Mouse (Mus musculus): ENCODE measurements at regions not wholly inside any gene's neighbourhood (a gene's known extent, or its start where the extent isn't known, plus 50 kb on each side); places are given as distances from the start of the nearest gene placed in this dataset.

DNA sequence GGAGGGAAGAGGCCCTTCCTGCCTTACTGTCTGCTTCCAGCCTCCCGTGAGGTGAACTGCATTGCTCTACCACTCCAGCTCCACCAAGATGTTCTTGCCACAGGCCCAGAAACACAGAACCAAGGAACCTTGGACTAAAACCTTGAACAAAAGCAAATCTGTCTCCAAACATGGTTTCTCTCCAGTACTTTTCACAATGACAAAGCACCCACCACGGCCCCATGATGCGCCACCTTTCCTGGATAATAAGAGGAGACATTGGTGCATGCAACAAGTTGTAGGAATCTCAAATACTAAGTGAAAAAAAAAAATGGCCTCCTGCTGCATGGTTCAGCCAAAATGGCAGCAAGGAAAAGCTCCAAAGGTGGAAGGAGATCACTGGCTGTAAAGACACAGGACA is 172.6 kb downstream of the Rps15a start:
- H3K4me2 ChIP-seq = no peak overlapping the region
- WGBS (ENCODE audit: insufficient replicate concordance) = 89% methylated on average over 3 of the region's 3 CpGs
- no peak overlapping the region for H3K27ac ChIP-seq (ENCODE audit: low read depth, low read length)
- no peaks in the 10 kb centered on the region for H3K27me3 ChIP-seq (ENCODE audit: control insufficient read depth, insufficient read depth, low read length)
- no peak overlapping the region for H3K4me3 ChIP-seq (ENCODE audit: low read depth, low read length)
- no peak overlapping the region for H3K9ac ChIP-seq (ENCODE audit: low read depth, low read length)
- no peaks in the 10 kb centered on the region for H3K4me1 ChIP-seq (ENCODE audit: control insufficient read depth, insufficient read depth, low read length)
- no peaks in the 10 kb centered on the region for H3K36me3 ChIP-seq (ENCODE audit: control insufficient read depth, insufficient read depth, low read length)
- ATAC-seq (replicated peaks; ENCODE audit: insufficient number of reproducible peaks, low FRiP score, low TSS enrichment) = no peak
- H3K9me3 ChIP-seq (replicated peaks; ENCODE audit: control insufficient read depth, low read length) = no peaks in the 10 kb centered on the region

DNA sequence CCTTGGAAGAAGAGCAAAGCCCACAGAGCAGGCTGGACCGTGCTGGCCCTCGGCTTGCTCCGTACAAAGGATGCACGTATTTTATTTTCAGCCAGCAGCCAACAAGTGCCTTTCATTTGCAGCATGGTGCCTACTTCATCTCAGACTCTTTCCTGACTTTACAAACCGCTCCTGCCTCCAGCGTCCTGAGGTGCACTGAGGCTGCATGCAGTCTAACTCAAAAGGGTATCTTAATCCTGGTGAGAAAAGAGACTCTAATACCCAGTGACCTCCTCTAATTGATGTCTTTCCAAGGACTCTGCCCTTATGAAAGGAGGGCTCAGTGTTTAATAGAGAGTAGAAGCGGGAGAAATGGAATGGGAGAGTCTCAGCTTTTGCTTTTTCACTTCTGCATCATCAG is 176.4 kb downstream of the Rps15a start:
- H3K4me2 ChIP-seq = no peak overlapping the region
- ATAC-seq (replicated peaks; ENCODE audit: insufficient number of reproducible peaks, low FRiP score, low TSS enrichment) = no peak
- H3K36me3 ChIP-seq (ENCODE audit: control insufficient read depth, insufficient read depth, low read length) = no peaks in the 10 kb centered on the region
- no peaks in the 10 kb centered on the region for H3K9me3 ChIP-seq (replicated peaks; ENCODE audit: control insufficient read depth, low read length)
- no peaks in the 10 kb centered on the region for H3K4me1 ChIP-seq (ENCODE audit: control insufficient read depth, insufficient read depth, low read length)
- no peak overlapping the region for H3K4me3 ChIP-seq (ENCODE audit: low read depth, low read length)
- no peaks in the 10 kb centered on the region for H3K27me3 ChIP-seq (ENCODE audit: control insufficient read depth, insufficient read depth, low read length)
- WGBS (ENCODE audit: insufficient replicate concordance) = 79% methylated on average over 7 of the region's 7 CpGs
- no peak overlapping the region for H3K9ac ChIP-seq (ENCODE audit: low read depth, low read length)
- H3K27ac ChIP-seq (ENCODE audit: low read depth, low read length) = no peak overlapping the region

DNA sequence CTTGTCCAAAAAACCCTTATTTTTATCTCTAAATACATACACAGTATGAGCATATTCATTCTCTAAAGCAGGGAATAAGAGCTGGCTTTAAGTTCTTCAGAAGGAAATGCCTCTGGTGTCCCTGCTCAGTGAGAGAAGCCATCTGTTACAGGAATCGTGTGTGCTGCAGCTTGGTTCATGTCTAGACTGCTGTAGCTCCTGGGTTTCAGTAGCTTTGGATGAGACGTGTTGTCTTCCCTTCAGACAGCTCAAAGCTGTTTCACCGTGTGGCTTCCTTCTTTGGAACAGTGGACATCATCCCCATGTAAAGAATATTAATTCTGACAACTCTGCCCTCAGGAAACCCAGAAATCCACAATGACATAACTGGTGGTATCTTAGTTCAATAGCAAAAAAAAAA is 181.1 kb downstream of the Rps15a start:
- no peak overlapping the region for H3K4me3 ChIP-seq (ENCODE audit: low read depth, low read length)
- no peaks in the 10 kb centered on the region for H3K9me3 ChIP-seq (replicated peaks; ENCODE audit: control insufficient read depth, low read length)
- H3K4me1 ChIP-seq (ENCODE audit: control insufficient read depth, insufficient read depth, low read length) = no peaks in the 10 kb centered on the region
- H3K4me2 ChIP-seq = no peak overlapping the region
- no peaks in the 10 kb centered on the region for H3K36me3 ChIP-seq (ENCODE audit: control insufficient read depth, insufficient read depth, low read length)
- no peak overlapping the region for H3K27ac ChIP-seq (ENCODE audit: low read depth, low read length)
- no peaks in the 10 kb centered on the region for H3K27me3 ChIP-seq (ENCODE audit: control insufficient read depth, insufficient read depth, low read length)
- no peak overlapping the region for H3K9ac ChIP-seq (ENCODE audit: low read depth, low read length)
- 60% methylated on average over 3 of the region's 3 CpGs for WGBS (ENCODE audit: insufficient replicate concordance)
- ATAC-seq (replicated peaks; ENCODE audit: insufficient number of reproducible peaks, low FRiP score, low TSS enrichment) = no peak

DNA sequence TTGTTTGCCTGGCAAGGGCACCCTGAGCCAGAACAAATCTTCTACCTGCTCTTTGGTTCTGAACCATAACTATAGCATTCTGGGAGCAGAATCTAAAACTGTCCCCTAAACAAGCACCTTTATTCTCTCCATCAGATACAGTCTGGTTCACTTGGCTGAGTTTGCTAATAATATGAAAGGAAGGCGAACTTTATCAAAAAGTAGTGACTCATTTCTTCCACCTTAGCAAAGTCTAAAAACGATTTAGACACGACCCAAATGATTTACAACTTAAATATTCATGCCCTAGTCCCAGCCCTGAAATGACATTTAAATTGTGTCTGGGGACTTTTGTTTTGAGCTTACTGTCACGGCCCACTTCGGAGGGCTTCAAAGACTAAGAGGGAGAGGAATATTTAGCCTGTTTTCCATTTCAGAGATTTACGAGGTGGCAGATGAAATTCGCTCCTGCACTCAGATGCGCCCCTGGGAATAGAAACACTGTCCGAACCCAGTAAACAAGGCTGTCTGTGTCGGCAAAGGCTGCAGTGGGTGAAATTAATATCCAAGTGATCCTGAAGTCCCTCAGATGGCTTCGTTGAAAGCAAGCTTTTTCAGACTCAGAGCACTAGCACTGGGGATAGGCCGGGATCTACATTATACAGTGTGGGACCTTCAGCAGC is 184.6 kb downstream of the Rps15a start:
- no peak for ATAC-seq (replicated peaks; ENCODE audit: insufficient number of reproducible peaks, low FRiP score, low TSS enrichment)
- H3K4me3 ChIP-seq (ENCODE audit: low read depth, low read length) = no peak overlapping the region
- no peaks in the 10 kb centered on the region for H3K36me3 ChIP-seq (ENCODE audit: control insufficient read depth, insufficient read depth, low read length)
- H3K27ac ChIP-seq (ENCODE audit: low read depth, low read length) = no peak overlapping the region
- H3K4me1 ChIP-seq (ENCODE audit: control insufficient read depth, insufficient read depth, low read length) = no peaks in the 10 kb centered on the region
- no peak overlapping the region for H3K9ac ChIP-seq (ENCODE audit: low read depth, low read length)
- H3K27me3 ChIP-seq (ENCODE audit: control insufficient read depth, insufficient read depth, low read length) = no peaks in the 10 kb centered on the region
- WGBS (ENCODE audit: insufficient replicate concordance) = 71% methylated on average over 12 of the region's 12 CpGs
- H3K4me2 ChIP-seq = no peak overlapping the region
- H3K9me3 ChIP-seq (replicated peaks; ENCODE audit: control insufficient read depth, low read length) = no peaks in the 10 kb centered on the region

DNA sequence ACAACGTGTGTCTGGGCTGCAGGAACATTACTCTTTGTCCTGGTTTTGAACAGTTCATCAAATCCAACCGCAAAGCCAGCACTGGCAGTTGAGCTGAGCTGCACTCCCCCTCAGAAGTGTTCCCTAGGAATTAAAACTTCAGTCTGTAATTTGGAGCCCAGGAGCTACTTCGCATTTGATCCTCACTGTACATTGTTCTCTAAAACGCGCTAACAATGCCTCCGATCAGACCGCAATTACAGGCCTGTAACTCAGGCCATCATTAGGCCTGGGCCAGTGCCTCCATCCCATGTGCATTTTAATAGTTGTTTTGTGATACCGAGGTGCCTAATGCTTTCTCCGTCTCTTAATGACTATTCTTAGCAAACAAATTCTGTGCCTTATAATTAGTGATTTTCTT is 185.6 kb downstream of the Rps15a start:
- Histone ChIP-seq H3K36me3 (ENCODE audit: control insufficient read depth, insufficient read depth, low read length) (no peaks in the 10 kb centered on the region), H3K9ac (ENCODE audit: low read depth, low read length) (no peak overlapping the region), H3K27ac (ENCODE audit: low read depth, low read length) (no peak overlapping the region), H3K9me3 (replicated peaks; ENCODE audit: control insufficient read depth, low read length) (no peaks in the 10 kb centered on the region), H3K4me2 (no peak overlapping the region), H3K27me3 (ENCODE audit: control insufficient read depth, insufficient read depth, low read length) (no peaks in the 10 kb centered on the region), H3K4me1 (ENCODE audit: control insufficient read depth, insufficient read depth, low read length) (no peaks in the 10 kb centered on the region), H3K4me3 (ENCODE audit: low read depth, low read length) (no peak overlapping the region)
- WGBS (ENCODE audit: insufficient replicate concordance) = 81% methylated on average over 9 of the region's 9 CpGs
- ATAC-seq (replicated peaks; ENCODE audit: insufficient number of reproducible peaks, low FRiP score, low TSS enrichment) = no peak

DNA sequence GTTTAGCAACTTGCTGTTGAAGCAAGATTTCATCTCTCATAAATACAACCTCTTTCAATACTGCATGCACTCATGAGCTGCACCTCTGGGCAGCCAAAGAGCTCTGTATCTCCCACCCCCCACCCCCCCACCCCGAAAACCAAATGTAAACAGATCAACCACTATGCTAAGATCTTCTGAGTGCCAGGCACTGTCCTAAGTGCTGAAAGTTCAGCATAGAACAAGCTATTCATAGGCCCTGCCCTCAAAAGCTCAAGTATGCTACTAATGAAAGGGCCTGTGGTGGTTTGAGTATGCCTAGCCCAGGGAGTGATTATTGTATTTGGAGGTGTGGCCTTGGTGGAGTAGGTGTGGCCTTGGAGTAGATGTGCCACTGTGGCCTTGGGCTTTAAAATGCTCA is 189.6 kb downstream of the Rps15a start:
- 25% methylated on average over 1 of the region's 1 CpGs for WGBS (ENCODE audit: insufficient replicate concordance)
- no peaks in the 10 kb centered on the region for H3K4me1 ChIP-seq (ENCODE audit: control insufficient read depth, insufficient read depth, low read length)
- H3K4me2 ChIP-seq = no peak overlapping the region
- no peaks in the 10 kb centered on the region for H3K36me3 ChIP-seq (ENCODE audit: control insufficient read depth, insufficient read depth, low read length)
- no peaks in the 10 kb centered on the region for H3K27me3 ChIP-seq (ENCODE audit: control insufficient read depth, insufficient read depth, low read length)
- no peak for ATAC-seq (replicated peaks; ENCODE audit: insufficient number of reproducible peaks, low FRiP score, low TSS enrichment)
- H3K9ac ChIP-seq (ENCODE audit: low read depth, low read length) = no peak overlapping the region
- H3K9me3 ChIP-seq (replicated peaks; ENCODE audit: control insufficient read depth, low read length) = no peaks in the 10 kb centered on the region
- no peak overlapping the region for H3K27ac ChIP-seq (ENCODE audit: low read depth, low read length)
- H3K4me3 ChIP-seq (ENCODE audit: low read depth, low read length) = no peak overlapping the region

DNA sequence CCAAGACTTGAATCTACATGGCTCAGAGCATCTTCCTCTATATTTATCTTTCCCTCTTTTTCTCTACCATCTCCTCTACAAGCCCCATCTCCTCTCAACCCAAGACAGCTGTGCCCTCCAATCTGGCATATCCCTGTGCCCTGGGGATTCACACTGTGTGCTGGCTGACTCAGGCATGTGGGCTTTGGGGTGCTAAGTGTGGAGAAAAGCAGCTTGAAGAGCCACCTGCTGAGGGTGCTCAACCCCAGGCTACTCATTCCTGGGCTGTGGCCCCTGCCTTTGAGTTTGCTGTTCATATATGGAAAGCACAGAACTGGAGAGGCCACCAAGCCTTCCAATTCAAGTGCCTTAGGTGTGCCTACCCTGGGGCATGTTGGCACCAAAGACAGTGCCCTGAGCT is 193.7 kb downstream of the Rps15a start:
- no peak for ATAC-seq (replicated peaks; ENCODE audit: insufficient number of reproducible peaks, low FRiP score, low TSS enrichment)
- no peaks in the 10 kb centered on the region for H3K36me3 ChIP-seq (ENCODE audit: control insufficient read depth, insufficient read depth, low read length)
- no peak overlapping the region for H3K27ac ChIP-seq (ENCODE audit: low read depth, low read length)
- no peaks in the 10 kb centered on the region for H3K27me3 ChIP-seq (ENCODE audit: control insufficient read depth, insufficient read depth, low read length)
- H3K4me3 ChIP-seq (ENCODE audit: low read depth, low read length) = no peak overlapping the region
- no peak overlapping the region for H3K4me2 ChIP-seq
- no peaks in the 10 kb centered on the region for H3K9me3 ChIP-seq (replicated peaks; ENCODE audit: control insufficient read depth, low read length)
- H3K9ac ChIP-seq (ENCODE audit: low read depth, low read length) = no peak overlapping the region
- H3K4me1 ChIP-seq (ENCODE audit: control insufficient read depth, insufficient read depth, low read length) = no peaks in the 10 kb centered on the region

DNA sequence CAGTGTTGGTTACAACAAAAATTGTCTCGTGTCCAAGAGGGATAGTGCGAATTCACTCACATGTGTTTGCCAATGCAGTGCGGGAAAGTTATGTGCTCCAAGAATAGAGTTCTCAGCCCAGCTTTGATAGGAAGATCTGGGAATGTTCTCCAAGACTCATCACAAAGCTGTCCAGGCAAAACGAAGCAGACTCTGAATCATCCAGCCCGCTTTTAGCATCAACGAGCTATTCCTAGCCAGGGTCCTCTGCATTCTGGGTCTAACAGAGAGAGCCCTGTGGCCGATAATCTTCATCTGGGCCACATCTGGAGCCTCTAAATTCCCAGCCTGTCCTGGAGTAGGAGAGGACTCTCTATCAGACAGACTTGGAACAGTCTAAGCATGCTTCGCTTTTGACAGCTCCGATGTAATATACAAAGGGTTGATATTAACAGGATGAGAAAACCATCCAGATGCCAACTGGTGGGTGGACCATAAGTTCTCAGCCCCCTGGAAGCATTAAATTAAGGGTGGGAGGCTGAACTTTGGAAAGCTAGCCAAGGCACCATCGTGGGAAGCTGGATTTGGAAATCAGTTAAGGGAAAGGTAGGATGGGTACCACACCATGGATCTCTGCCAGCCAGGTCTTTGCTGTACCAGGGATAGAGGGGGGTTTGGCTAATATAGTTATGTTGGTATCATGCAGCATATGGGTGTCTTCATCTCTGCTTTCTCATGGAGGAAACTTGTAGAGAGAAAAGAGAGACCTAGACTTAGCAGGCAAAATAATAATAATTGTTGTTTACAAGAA is 197.6 kb downstream of the Rps15a start:
- Histone ChIP-seq H3K4me1 (ENCODE audit: control insufficient read depth, insufficient read depth, low read length) (no peaks in the 10 kb centered on the region), H3K4me3 (ENCODE audit: low read depth, low read length) (no peak overlapping the region), H3K36me3 (ENCODE audit: control insufficient read depth, insufficient read depth, low read length) (no peaks in the 10 kb centered on the region), H3K4me2 (no peak overlapping the region), H3K27me3 (ENCODE audit: control insufficient read depth, insufficient read depth, low read length) (no peaks in the 10 kb centered on the region), H3K9me3 (replicated peaks; ENCODE audit: control insufficient read depth, low read length) (no peaks in the 10 kb centered on the region), H3K27ac (ENCODE audit: low read depth, low read length) (no peak overlapping the region), H3K9ac (ENCODE audit: low read depth, low read length) (no peak overlapping the region)
- no peak for ATAC-seq (replicated peaks; ENCODE audit: insufficient number of reproducible peaks, low FRiP score, low TSS enrichment)
- WGBS (ENCODE audit: insufficient replicate concordance) = 83% methylated on average over 10 of the region's 10 CpGs

DNA sequence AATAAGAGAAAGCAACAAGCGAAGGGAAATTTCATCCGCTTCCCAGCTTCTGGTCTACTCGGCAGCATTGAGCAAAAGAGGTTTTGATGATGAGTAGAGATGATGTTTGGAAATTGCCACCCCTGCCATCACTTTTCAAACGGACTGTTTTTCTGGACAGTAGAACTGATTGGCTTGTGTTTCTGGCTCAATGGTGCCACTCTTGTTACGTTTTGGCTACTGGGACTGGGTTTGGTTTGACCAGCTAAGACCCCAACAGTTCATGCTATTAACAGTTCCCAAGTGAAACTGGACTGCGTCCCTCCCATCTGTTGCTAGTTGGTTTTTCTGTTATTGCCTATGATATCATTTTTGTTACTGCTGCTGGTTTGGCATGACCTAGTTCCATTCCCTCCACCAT is 199.1 kb downstream of the Rps15a start:
- WGBS (ENCODE audit: insufficient replicate concordance) = 83% methylated on average over 6 of the region's 6 CpGs
- ATAC-seq (replicated peaks; ENCODE audit: insufficient number of reproducible peaks, low FRiP score, low TSS enrichment) = no peak
- H3K4me1 ChIP-seq (ENCODE audit: control insufficient read depth, insufficient read depth, low read length) = no peaks in the 10 kb centered on the region

More for the DNA sequence above, 199.1 kb downstream of the Rps15a start:
- no peaks in the 10 kb centered on the region for H3K9me3 ChIP-seq (replicated peaks; ENCODE audit: control insufficient read depth, low read length)
- H3K4me3 ChIP-seq (ENCODE audit: low read depth, low read length) = no peak overlapping the region
- H3K27ac ChIP-seq (ENCODE audit: low read depth, low read length) = no peak overlapping the region
- H3K9ac ChIP-seq (ENCODE audit: low read depth, low read length) = no peak overlapping the region
- no peak overlapping the region for H3K4me2 ChIP-seq
- no peaks in the 10 kb centered on the region for H3K36me3 ChIP-seq (ENCODE audit: control insufficient read depth, insufficient read depth, low read length)
- no peaks in the 10 kb centered on the region for H3K27me3 ChIP-seq (ENCODE audit: control insufficient read depth, insufficient read depth, low read length)
